Mouse (Mus musculus) kidney, embryonic 16.5 days (tissue): ENCODE data around the gene Trp53tg5. TPM values are rescaled to one million over a fixed set of nuclear protein-coding genes. Genes with fewer than 3 reads are reported as not detected.

Source experiments
- ATAC-seq: fragments of 200-750 bp; cut with Nextera tagmentation; 2 replicates; pipeline ENCODE4 v1.8.0; 2017; ENCODE audit warnings: moderate TSS enrichment; ENCODE audit not compliant: low FRiP score, low TSS enrichment
- H3K27ac ChIP-seq: fragments of 300-500 bp; sonication (generic); 2 replicates; pipeline ENCODE4 v1.5.1; 2014; ENCODE audit warnings: low read length
- H3K27me3 ChIP-seq: fragments of 300-500 bp; sonication (generic); 2 replicates; pipeline ENCODE4 v1.6.1; 2014; ENCODE audit warnings: low read length, control low read depth, mixed read lengths; ENCODE audit not compliant: insufficient read depth
- H3K36me3 ChIP-seq: fragments of 300-500 bp; sonication (generic); 2 replicates; pipeline ENCODE4 v1.6.1; 2014; ENCODE audit warnings: low read length, control low read depth, mixed read lengths; ENCODE audit not compliant: insufficient read depth
- H3K4me1 ChIP-seq: fragments of 300-500 bp; sonication (generic); 2 replicates; pipeline ENCODE4 v1.6.1; 2014; ENCODE audit warnings: low read length, control low read depth, mixed read lengths; ENCODE audit not compliant: insufficient read depth
- H3K4me2 ChIP-seq: fragments of 300-500 bp; sonication (generic); replicated peaks from 2 replicates; pipeline ENCODE4 v1.6.1; 2014; ENCODE audit warnings: low read depth, low read length
- H3K4me3 ChIP-seq: fragments of 300-500 bp; sonication (generic); 2 replicates; pipeline ENCODE4 v1.5.1; 2014; ENCODE audit warnings: mild to moderate bottlenecking, low read length
- H3K9ac ChIP-seq: fragments of 300-500 bp; sonication (generic); replicated peaks from 2 replicates; pipeline ENCODE4 v1.6.1; 2014; ENCODE audit warnings: low read length
- H3K9me3 ChIP-seq: fragments of 300-500 bp; sonication (generic); 2 replicates; pipeline ENCODE4 v1.6.1; 2016; ENCODE audit warnings: low read length, control low read depth
- WGBS: fragments of 180-500 bp; shearing (Covaris S2); extraction: QIAGEN DNeasy Blood & Tissue Kit; methylation state at CpG from one replicate; pipeline ENCODE4 v1.1.7; 2014; 5-methylcytosine and 5-hydroxymethylcytosine counted together
- polyA plus RNA-seq: library from polyadenylated mRNA; unstranded; fragments of >200 nt; fragmentation: Nextera tagmentation; extraction: Ambion mirVana; gene quantifications from 2 replicates; pipeline ENCODE4 v1.2.1, GENCODE M21; 2015

Trp53tg5 gene
- polyA plus RNA-seq, 1 experiment from 2014 or later, result not detected

DNA sequence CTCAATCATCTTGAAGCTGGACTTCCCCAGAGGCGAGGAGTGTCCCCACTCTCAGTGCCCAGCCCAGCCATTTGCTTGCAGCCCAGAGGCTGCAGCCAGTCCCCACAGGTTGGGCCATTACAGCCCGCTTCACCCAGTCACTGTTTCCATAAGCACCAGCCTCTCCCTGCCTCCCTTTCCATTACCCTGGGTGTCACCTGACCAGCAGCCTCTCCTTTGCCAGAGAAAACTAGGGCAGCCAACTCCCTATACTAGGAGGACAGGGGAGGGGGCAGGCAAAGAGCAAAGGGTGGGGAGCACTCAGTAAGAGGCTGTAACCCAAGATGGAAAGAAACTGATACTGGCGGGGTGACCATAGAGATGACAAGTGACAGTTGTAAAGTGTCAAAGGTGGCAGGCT is 36.6 kb downstream of the Trp53tg5 start:
- no peaks in the 10 kb centered on the region for H3K27me3 ChIP-seq
- H3K4me1 ChIP-seq, result peaks cover 96% of the 10 kb centered on the region
- no peaks in the 10 kb centered on the region for H3K9me3 ChIP-seq
- peak overlapping the region; percentile 45 for H3K4me2 ChIP-seq
- H3K4me3 ChIP-seq, result peak overlapping the region; percentile 16; the same call in 1 of the 2 replicates
- peak overlapping the region; percentile 95 for H3K27ac ChIP-seq
- 32% methylated on average over 3 of the region's 3 CpGs for WGBS
- H3K9ac ChIP-seq, result peak overlapping the region; percentile 59
- peak; percentile 62 for ATAC-seq
- no peaks in the 10 kb centered on the region for H3K36me3 ChIP-seq

DNA sequence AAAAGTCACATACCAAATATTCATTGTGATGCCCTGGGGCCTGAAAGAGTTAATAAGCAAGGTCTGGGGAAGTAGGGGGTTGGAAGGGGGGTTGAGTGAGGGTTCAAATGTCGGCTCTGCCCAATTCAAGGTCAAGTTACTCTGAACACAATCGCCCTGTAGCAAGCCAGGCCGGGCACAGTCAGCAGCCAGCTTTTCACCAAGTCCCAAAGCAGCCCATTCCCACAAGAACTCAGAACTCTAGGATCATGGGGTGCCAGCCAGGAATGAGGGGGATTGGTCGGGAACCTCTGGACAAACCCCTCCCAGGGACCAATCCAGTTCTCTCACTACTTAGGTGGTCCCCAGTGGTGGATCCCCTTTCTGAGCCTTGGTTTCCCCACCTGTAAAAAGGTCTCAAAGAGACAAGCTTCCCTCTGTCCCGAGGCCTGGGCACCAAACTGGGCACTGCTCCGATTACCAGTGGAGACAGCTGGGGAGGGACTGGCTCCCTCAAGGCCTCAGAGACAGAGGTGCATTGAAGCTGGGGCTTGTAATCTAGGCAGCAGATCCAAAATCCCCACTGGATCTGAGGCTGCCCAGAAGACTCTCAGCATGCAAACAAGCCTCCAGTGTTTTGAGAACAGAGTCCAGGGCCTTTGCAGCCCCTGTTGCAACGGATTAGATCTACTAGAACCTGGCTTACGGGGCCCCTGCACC is 37.2 kb downstream of the Trp53tg5 start:
- H3K9me3 ChIP-seq, result no peaks in the 10 kb centered on the region
- peak overlapping the region; percentile 45 for H3K4me2 ChIP-seq
- H3K27ac ChIP-seq, result peak overlapping the region; percentile 95
- WGBS, result 11% methylated on average over 8 of the region's 8 CpGs
- H3K9ac ChIP-seq, result peak overlapping the region; percentile 59
- peaks cover 100% of the 10 kb centered on the region for H3K4me1 ChIP-seq
- peak overlapping the region; percentile 16; the same call in 1 of the 2 replicates for H3K4me3 ChIP-seq
- H3K36me3 ChIP-seq, result no peaks in the 10 kb centered on the region
- ATAC-seq, result no peak
- no peaks in the 10 kb centered on the region for H3K27me3 ChIP-seq

DNA sequence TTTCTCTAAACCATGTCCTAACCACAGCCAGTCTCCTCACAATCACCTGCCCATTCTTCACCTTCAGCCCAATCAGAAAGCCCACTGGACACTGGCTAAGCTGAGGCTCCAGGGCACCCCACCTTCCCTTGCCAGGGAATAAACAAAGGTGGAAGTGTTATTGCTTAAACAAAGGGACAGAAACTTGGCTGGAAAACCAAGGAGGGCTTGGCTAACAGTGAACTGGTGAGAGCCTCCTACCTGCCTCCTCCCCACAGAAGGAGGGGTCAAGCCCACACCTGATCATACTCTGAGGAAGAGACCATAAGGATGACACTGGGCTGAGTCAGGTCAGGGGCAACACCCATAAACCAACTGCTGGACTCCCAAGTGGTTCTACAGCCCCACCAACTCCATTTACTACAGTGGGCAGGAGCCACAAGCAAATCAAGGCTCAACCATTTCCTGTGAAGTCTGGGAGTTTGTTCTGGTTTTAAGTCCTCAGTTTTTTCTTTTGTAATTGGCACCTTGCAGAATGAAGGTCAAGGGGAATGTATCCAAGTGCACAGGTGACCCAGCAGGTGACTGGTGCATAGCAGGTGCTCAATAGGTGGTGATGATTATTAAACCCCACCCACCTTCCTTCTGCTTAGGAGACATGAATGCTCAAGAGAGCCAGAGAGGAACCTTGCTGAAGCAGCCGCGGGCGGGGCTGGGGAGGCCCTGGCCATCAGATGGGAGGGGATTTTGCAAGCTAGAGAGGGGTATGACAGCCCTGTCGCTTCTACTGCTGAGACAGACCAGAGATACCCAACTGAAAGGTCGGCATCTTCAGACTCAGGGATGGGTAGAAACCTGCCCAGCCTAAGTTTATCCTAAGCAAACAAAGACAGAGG is 38.1 kb downstream of the Trp53tg5 start:
- H3K4me3 ChIP-seq, result no peak overlapping the region
- peak overlapping the region; percentile 95 for H3K27ac ChIP-seq
- 15% methylated on average over 5 of the region's 5 CpGs for WGBS
- H3K27me3 ChIP-seq, result no peaks in the 10 kb centered on the region
- no peaks in the 10 kb centered on the region for H3K36me3 ChIP-seq
- H3K9me3 ChIP-seq, result no peaks in the 10 kb centered on the region
- peak overlapping the region; percentile 45 for H3K4me2 ChIP-seq
- ATAC-seq, result no peak
- peak overlapping the region; percentile 12; the same call in 1 of the 2 replicates for H3K9ac ChIP-seq
- peaks cover 100% of the 10 kb centered on the region for H3K4me1 ChIP-seq

DNA sequence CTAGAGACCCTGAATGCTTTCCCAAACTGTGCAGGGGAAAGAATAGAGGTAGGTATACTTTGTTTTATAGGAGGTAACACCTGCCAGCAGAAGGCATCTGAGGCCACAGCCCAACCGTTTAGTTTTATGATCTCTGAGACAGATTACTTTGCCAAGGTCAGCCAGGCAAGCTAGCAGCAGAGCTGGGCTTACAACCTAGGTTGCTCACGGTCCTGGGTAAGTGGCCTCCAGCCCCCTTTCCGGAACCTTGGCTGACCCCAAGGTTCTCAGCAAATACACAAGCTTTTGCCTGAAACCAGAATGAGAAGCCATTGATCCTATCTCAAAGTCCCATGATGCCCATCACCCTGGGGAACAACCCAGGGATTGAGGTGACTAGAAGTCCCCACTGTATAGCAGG is 38.8 kb downstream of the Trp53tg5 start:
- Histone ChIP-seq H3K27me3 (no peaks in the 10 kb centered on the region), H3K36me3 (no peaks in the 10 kb centered on the region), H3K4me3 (no peak overlapping the region), H3K9ac (no peak overlapping the region), H3K4me2 (0 out of 2 replicates have a peak overlapping the region, but pooled peaks have one; percentile 3), H3K4me1 (peaks cover 96% of the 10 kb centered on the region), H3K27ac (peak overlapping the region; percentile 95), H3K9me3 (no peaks in the 10 kb centered on the region)
- ATAC-seq, result no peak
- 18% methylated on average over 3 of the region's 3 CpGs for WGBS

DNA sequence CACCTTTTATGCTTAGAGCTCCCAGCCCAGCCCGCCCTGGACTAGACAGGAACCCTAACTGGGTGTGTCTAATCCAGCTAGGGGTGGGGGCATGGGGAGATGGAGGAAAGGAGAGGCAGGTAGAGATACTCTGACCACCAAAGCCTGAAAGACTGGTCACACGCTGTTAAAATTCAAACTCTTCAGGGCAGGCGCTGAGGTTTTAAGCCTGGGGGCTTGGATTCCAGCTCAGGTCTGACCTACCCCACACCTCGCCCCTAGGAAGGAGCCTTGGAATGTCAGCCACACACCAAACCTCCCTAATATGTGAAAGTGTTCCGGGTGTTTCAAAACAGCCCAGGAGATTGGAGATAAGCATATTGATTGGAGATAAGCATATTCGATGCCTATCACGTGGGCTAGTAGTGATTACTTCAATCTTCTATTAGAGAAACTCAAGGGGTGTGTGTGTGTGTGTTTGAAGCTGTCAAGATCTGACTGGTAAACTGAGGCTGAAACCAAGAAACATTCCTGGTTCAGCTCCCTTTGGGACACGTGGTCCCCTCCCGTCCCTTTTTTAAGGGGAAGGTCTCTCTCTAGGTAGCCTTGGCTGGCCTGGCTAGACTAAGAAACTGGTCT is 40.1 kb downstream of the Trp53tg5 start:
- Histone ChIP-seq H3K4me3 (no peak overlapping the region), H3K4me1 (peaks cover 91% of the 10 kb centered on the region), H3K9me3 (no peaks in the 10 kb centered on the region), H3K27me3 (no peaks in the 10 kb centered on the region), H3K9ac (peak overlapping the region; percentile 51; the same call in 1 of the 2 replicates), H3K4me2 (peak overlapping the region; percentile 39), H3K36me3 (0 out of 2 replicates have a peak, but pooled peaks cover 7% of the 10 kb centered on the region), H3K27ac (peak overlapping the region; percentile 95)
- 62% methylated on average over 9 of the region's 9 CpGs for WGBS
- ATAC-seq, result 0 out of 2 replicates have a peak, but pooled peaks have one; percentile 13

DNA sequence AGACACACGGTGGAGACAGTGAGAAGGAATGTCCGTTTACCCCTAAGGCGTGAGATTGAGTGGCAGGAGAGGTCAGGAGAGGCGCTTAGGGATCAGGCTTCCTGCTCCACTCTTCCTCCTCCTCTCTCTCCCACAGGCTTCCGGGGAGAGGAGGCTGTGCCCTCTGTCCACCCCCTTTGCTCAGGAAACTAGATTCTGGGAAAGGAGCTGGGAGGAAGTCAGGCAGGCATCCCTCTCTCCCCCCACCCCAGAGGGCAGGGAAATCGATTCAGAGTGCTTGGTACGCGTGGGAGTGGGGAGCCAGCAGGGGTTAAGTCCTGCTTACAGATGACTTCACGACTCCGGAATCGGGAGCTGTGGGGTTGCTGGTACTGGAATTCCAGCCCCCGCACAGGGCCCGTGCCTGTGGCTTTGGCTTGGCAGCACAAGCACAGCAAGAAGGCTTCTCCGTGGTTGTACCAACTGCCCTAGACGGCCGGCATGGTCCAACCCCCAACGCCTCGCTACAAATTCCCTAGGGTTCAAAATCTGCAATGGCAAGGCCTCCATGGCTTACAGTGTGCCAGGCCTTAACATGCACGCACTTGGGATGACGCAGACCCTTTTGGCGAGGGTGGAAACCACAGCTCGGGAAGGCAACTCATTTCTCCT is 40.9 kb downstream of the Trp53tg5 start:
- Histone ChIP-seq H3K36me3 (0 out of 2 replicates have a peak, but pooled peaks cover 14% of the 10 kb centered on the region), H3K27me3 (no peaks in the 10 kb centered on the region), H3K4me3 (peak overlapping the region; percentile 15; the same call in 1 of the 2 replicates), H3K4me2 (peak overlapping the region; percentile 39), H3K9ac (peak overlapping the region; percentile 51), H3K27ac (peak overlapping the region; percentile 95), H3K9me3 (no peaks in the 10 kb centered on the region), H3K4me1 (peaks cover 84% of the 10 kb centered on the region)
- 12% methylated on average over 22 of the region's 22 CpGs for WGBS
- ATAC-seq, result 0 out of 2 replicates have a peak, but pooled peaks have one; percentile 3

DNA sequence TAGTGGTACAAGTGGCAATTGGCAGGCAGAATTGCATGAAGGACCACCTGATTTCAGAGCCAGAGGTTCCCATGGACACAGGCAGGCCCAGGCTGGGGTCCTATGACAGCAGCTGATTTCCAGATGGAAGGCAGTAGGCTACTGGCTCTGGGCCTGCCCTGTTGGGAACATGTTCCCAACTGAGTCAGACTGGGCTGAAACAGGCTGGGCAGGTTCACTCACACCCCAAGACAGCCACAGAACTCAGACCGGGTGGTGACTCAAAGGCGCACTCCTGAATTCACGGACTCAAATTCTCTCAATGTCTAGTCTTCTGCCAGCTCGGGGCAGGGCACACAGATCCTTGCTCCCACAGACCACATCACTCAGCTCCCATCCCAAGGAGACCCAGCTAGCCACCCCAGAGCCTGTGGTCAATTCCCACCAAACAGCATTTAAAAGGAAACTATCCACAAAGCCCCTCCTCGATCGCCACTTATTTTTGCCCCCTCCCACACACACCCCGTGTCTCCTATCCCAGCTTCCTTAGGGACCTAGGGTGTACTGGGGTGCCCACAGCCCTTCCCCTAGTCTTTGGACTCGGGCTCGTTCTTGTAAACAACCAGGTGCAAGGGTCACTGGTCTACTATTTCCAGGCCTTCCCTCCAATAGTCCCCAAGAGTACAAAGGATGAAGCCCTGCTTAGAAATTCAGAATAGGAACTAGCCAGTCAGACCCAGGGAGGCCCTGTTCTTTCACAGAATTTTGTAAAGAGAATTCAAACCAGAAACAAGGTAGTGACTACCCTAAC is 41.7 kb downstream of the Trp53tg5 start:
- WGBS, result 45% methylated on average over 9 of the region's 9 CpGs
- Histone ChIP-seq H3K9ac (peak overlapping the region; percentile 51), H3K4me2 (peak overlapping the region; percentile 39; the same call in 1 of the 2 replicates), H3K27me3 (no peaks in the 10 kb centered on the region), H3K36me3 (peaks cover 19% of the 10 kb centered on the region; the same call in 1 of the 2 replicates), H3K4me1 (peaks cover 76% of the 10 kb centered on the region), H3K9me3 (no peaks in the 10 kb centered on the region), H3K4me3 (0 out of 2 replicates have a peak overlapping the region, but pooled peaks have one; percentile 15), H3K27ac (peak overlapping the region; percentile 95)
- no peak for ATAC-seq

DNA sequence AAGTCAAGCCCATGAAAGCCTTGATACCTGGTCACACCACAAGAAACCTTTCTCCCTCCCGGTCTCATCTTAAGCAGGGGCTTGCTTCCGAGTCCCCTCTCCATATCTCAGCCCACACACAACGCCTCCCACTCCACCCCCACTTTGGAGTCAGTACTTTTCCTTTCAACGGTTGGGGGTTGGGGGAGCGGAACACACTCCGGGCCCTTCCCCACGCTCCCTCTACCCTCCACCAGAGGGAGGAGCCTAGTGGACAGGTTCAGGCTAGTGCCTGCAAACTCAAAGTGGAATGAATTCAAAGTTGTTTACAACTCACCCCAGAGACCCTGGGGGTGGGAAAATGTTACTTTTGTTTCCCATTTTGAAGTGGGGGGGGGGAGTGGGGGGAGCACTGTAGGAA is 42.8 kb downstream of the Trp53tg5 start:
- H3K4me1 ChIP-seq, result peaks cover 64% of the 10 kb centered on the region
- ATAC-seq, result no peak
- H3K27me3 ChIP-seq, result no peaks in the 10 kb centered on the region
- peaks cover 19% of the 10 kb centered on the region for H3K36me3 ChIP-seq
- no peaks in the 10 kb centered on the region for H3K9me3 ChIP-seq
- no peak overlapping the region for H3K4me3 ChIP-seq
- H3K27ac ChIP-seq, result peak overlapping the region; percentile 64
- peak overlapping the region; percentile 34; the same call in 1 of the 2 replicates for H3K4me2 ChIP-seq
- peak overlapping the region; percentile 47 for H3K9ac ChIP-seq
- 7% methylated on average over 7 of the region's 7 CpGs for WGBS
